Mouse (Mus musculus): Measurements from ENCODE around the gene Odf3b. TPM values are rescaled to one million over a fixed set of nuclear protein-coding genes. Genes with fewer than 3 reads are reported as not detected.

The Odf3b gene
- polyA plus RNA-seq, 1 experiment from 2014 or later: 9.6 TPM

GRCm38 (mm10) chr15:89334774-89335537, 44.1 kb downstream of the Odf3b start:
- no peaks in the 10 kb centered on the region for H3K4me1 ChIP-seq (replicated peaks; ENCODE audit: control insufficient read depth, insufficient read depth, low read length)
- no peak overlapping the region for H3K9ac ChIP-seq (ENCODE audit: low read length)
- no peaks in the 10 kb centered on the region for H3K9me3 ChIP-seq (ENCODE audit: control insufficient read depth, low read length)
- H3K4me3 ChIP-seq (ENCODE audit: low read length): no peak overlapping the region
- ATAC-seq (ENCODE audit: low read depth): no peak
- WGBS: 77% methylated on average over 17 of the region's 17 CpGs
- H3K4me2 ChIP-seq (ENCODE audit: low read depth, low read length): no peak overlapping the region
- H3K27me3 ChIP-seq (ENCODE audit: control insufficient read depth, insufficient read depth, low read depth, low read length): no peaks in the 10 kb centered on the region
- H3K36me3 ChIP-seq (ENCODE audit: control insufficient read depth, insufficient read depth, low read length): no peaks in the 10 kb centered on the region
- no peak overlapping the region for H3K27ac ChIP-seq (ENCODE audit: low read length)

- 86% methylated on average over 7 of the region's 7 CpGs for WGBS
- Histone ChIP-seq H3K9me3 (ENCODE audit: control insufficient read depth, low read length) (no peaks in the 10 kb centered on the region), H3K27ac (ENCODE audit: low read length) (no peak within 1 kb of the TSS), H3K9ac (ENCODE audit: low read length) (no peak within 1 kb of the TSS), H3K4me2 (ENCODE audit: low read depth, low read length) (no peak within 1 kb of the TSS), H3K4me3 (ENCODE audit: low read length) (no peak within 1 kb of the TSS), H3K27me3 (ENCODE audit: control insufficient read depth, insufficient read depth, low read depth, low read length) (no peaks in the 10 kb centered on the region), H3K36me3 (ENCODE audit: control insufficient read depth, insufficient read depth, low read length) (no peaks in the 10 kb centered on the region), H3K4me1 (replicated peaks; ENCODE audit: control insufficient read depth, insufficient read depth, low read length) (no peaks in the 10 kb centered on the region)
- ATAC-seq (ENCODE audit: low read depth): no peak
These were observed 44.8 kb downstream of the Odf3b start, which contains the start of gene Miox for GRCm38 (mm10) chr15:89334271-89334670. Miox (plus strand) TSS chr15:89334398.

Other genes with a start within 250 kb of the Odf3b start
- gene Mapk12, start 238.6 kb downstream of the Odf3b start, polyA plus RNA-seq (2015; fragmentation: Nextera tagmentation; extraction: Ambion mirVana): 12.2 and 13.9 TPM in 2 replicates
- 9.6 and 10.3 TPM in 2 replicates for gene Mapk11, start 229.7 kb downstream of the Odf3b start, polyA plus RNA-seq (2015; fragmentation: Nextera tagmentation; extraction: Ambion mirVana)
- 134 and 139 TPM in 2 replicates for gene Plxnb2, start 198.5 kb downstream of the Odf3b start, polyA plus RNA-seq (2015; fragmentation: Nextera tagmentation; extraction: Ambion mirVana)
- 12.2 and 12.5 TPM in 2 replicates for gene Dennd6b, start 182.8 kb downstream of the Odf3b start, polyA plus RNA-seq (2015; fragmentation: Nextera tagmentation; extraction: Ambion mirVana)
- gene Ppp6r2, start 167.7 kb downstream of the Odf3b start, polyA plus RNA-seq (2015; fragmentation: Nextera tagmentation; extraction: Ambion mirVana): 25.7 and 26.4 TPM in 2 replicates
- 42.2 and 50.5 TPM in 2 replicates for gene Sbf1, start 64.0 kb downstream of the Odf3b start, polyA plus RNA-seq (2015; fragmentation: Nextera tagmentation; extraction: Ambion mirVana)
- gene Adm2, start 56.6 kb downstream of the Odf3b start, polyA plus RNA-seq (2015; fragmentation: Nextera tagmentation; extraction: Ambion mirVana): 0.64 and 1.0 TPM in 2 replicates
- gene Miox, start 44.9 kb downstream of the Odf3b start, polyA plus RNA-seq (2015; fragmentation: Nextera tagmentation; extraction: Ambion mirVana): not detected in 2 replicates
- gene Lmf2, start 23.6 kb downstream of the Odf3b start, polyA plus RNA-seq (2015; fragmentation: Nextera tagmentation; extraction: Ambion mirVana): 79.0 and 83.6 TPM in 2 replicates
- 158 and 172 TPM in 2 replicates for gene Ncaph2, start 23.6 kb downstream of the Odf3b start, polyA plus RNA-seq (2015; fragmentation: Nextera tagmentation; extraction: Ambion mirVana)
- 3.4 and 7.7 TPM in 2 replicates for gene Sco2, start 5.4 kb downstream of the Odf3b start, polyA plus RNA-seq (2015; fragmentation: Nextera tagmentation; extraction: Ambion mirVana)
- 1.5 and 1.6 TPM in 2 replicates for gene Tymp, start 2.2 kb downstream of the Odf3b start, polyA plus RNA-seq (2015; fragmentation: Nextera tagmentation; extraction: Ambion mirVana)
- 0.04 TPM in 1 of 2 replicates, not detected in the other for gene Klhdc7b, start 5.6 kb upstream of the Odf3b start, polyA plus RNA-seq (2015; fragmentation: Nextera tagmentation; extraction: Ambion mirVana)
- gene Syce3, start 31.2 kb upstream of the Odf3b start, polyA plus RNA-seq (2015; fragmentation: Nextera tagmentation; extraction: Ambion mirVana): not detected in 2 replicates
- 4.7 and 5.7 TPM in 2 replicates for gene Cpt1b, start 46.6 kb upstream of the Odf3b start, polyA plus RNA-seq (2015; fragmentation: Nextera tagmentation; extraction: Ambion mirVana)
- gene C730034F03Rik, start 50.3 kb upstream of the Odf3b start, polyA plus RNA-seq (2015; fragmentation: Nextera tagmentation; extraction: Ambion mirVana): 2.6 and 2.9 TPM in 2 replicates
- not detected in 2 replicates for gene Gm44502, start 50.4 kb upstream of the Odf3b start, polyA plus RNA-seq (2015; fragmentation: Nextera tagmentation; extraction: Ambion mirVana)
- gene Chkb, start 50.6 kb upstream of the Odf3b start, polyA plus RNA-seq (2015; fragmentation: Nextera tagmentation; extraction: Ambion mirVana): 58.4 and 60.4 TPM in 2 replicates
- gene Mapk8ip2, start 74.6 kb upstream of the Odf3b start, polyA plus RNA-seq (2015; fragmentation: Nextera tagmentation; extraction: Ambion mirVana): 0.50 and 0.74 TPM in 2 replicates
- gene Arsa, start 98.1 kb upstream of the Odf3b start, polyA plus RNA-seq (2015; fragmentation: Nextera tagmentation; extraction: Ambion mirVana): 22.1 and 27.0 TPM in 2 replicates
- 2.3 and 2.5 TPM in 2 replicates for gene Shank3, start 120.3 kb upstream of the Odf3b start, polyA plus RNA-seq (2015; fragmentation: Nextera tagmentation; extraction: Ambion mirVana)
- 0.14 and 0.20 TPM in 2 replicates for gene Acr, start 189.0 kb upstream of the Odf3b start, polyA plus RNA-seq (2015; fragmentation: Nextera tagmentation; extraction: Ambion mirVana)
- 51.3 and 52.8 TPM in 2 replicates for gene Rabl2, start 212.6 kb upstream of the Odf3b start, polyA plus RNA-seq (2015; fragmentation: Nextera tagmentation; extraction: Ambion mirVana)

Measured in lung, embryonic 16.5 days (tissue).